16 mouse cellular contexts compared by ENCODE assay signal in the genomic region with DNA sequence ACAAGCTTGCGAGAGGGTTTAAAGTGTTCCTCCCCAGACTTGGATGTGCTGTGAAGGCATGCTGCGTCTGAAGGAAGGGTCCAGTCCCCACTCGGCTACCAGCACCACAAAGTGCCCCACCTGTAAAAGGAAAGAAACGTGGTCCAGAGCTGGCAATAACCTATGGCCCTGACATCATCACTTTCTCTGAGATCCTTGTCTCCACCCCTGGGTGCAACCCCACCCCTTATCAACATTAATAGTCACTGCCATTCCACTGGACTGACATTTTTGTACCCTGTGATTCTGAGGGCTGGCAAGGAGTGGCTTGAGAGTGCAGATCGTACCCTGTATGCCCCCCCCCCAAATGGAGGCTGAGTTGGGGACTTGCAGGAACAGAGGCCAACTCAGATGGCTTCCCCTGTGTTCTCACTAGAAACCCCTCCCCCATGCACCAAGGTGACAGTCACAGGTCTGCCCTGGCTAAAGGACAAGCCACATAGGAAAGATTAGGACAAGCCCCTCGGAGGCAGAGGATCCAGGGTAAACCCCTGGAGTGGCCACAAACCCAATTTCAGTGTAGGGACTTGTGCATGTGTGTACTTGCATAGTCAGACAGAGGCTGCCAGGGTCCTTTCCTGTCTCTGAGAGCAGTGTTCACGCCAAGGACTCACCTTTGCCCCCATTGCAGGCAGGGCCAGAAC. TPM values are rescaled to one million over a fixed set of nuclear protein-coding genes. Genes with fewer than 3 reads are reported as not detected.
DNase-seq lines count a peak whose midpoint lies in the region; ATAC-seq and TF ChIP-seq lines count a peak whose summit lies in the region.
"Had no signal": no experiment of that assay in that cellular context is flagged by ENCODE, and none has a peak within 500 bp of the region (broad histone marks: within the 10 kb centered on the region; RNA-seq: fewer than 3 reads in every experiment).

No protein-coding gene starts in this region.

- no peak overlapping the region for H3K4me2 ChIP-seq in hindbrain, embryonic 13.5 days
- H3K4me2 ChIP-seq in hindbrain, postnatal 0 days (ENCODE audit: low read depth, low read length) = no peak overlapping the region
- peak overlapping the region; percentile 29; the same call in 1 of the 2 replicates for H3K4me2 ChIP-seq in limb, embryonic 14.5 days (replicated peaks; ENCODE audit: low read depth, low read length, severe bottlenecking)
- H3K4me2 ChIP-seq: hindbrain, embryonic 14.5 days had no signal

- no peak overlapping the region for H3K4me3 ChIP-seq in hindbrain, embryonic 13.5 days
- H3K4me3 ChIP-seq in hindbrain, postnatal 0 days (ENCODE audit: low read length) = no peak overlapping the region
- peak overlapping the region; percentile 10 for H3K4me3 ChIP-seq in ES-Bruce4 (ENCODE audit: low read depth, low read length)
- H3K4me3 ChIP-seq in limb, embryonic 14.5 days (replicated peaks; ENCODE audit: low read length) = 0 out of 2 replicates have a peak overlapping the region, but pooled peaks have one; percentile 2
- H3K4me3 ChIP-seq: megakaryocyte, embryonic 14.5 days had no signal

- H3K9me3 ChIP-seq in hindbrain, embryonic 13.5 days = no peaks in the 10 kb centered on the region
- H3K9me3 ChIP-seq in hindbrain, postnatal 0 days (ENCODE audit: low read length) = no peaks in the 10 kb centered on the region
- no peaks in the 10 kb centered on the region for H3K9me3 ChIP-seq in ES-Bruce4 (replicated peaks; ENCODE audit: control insufficient read depth, insufficient read depth, low read length, poor library complexity, severe bottlenecking)
- H3K9me3 ChIP-seq in limb, embryonic 14.5 days (ENCODE audit: control insufficient read depth, low read length) = no peaks in the 10 kb centered on the region
- H3K9me3 ChIP-seq: megakaryocyte, embryonic 14.5 days had no signal

- no peak for TF ChIP-seq POLR2A in ES-Bruce4 (IDR thresholded peaks at IDR 0.05; ENCODE audit: insufficient read depth, low read length)
- TF ChIP-seq POLR2A in limb, embryonic 14.5 days (IDR thresholded peaks at IDR 0.05; ENCODE audit: borderline replicate concordance, extremely low read depth, insufficient read depth, insufficient read length) = no peak

- no peak for TF ChIP-seq CTCF in hindbrain, postnatal 0 days (IDR thresholded peaks at IDR 0.05; ENCODE audit: low read depth)
- TF ChIP-seq CTCF in ES-Bruce4 (IDR thresholded peaks at IDR 0.05; ENCODE audit: low read depth, low read length) = no peak

- peak overlapping the region; percentile 29; the same call in 1 of the 2 replicates for H3K9ac ChIP-seq in hindbrain, embryonic 13.5 days
- no peak overlapping the region for H3K9ac ChIP-seq in hindbrain, postnatal 0 days (replicated peaks; ENCODE audit: low read length)
- H3K9ac ChIP-seq in ES-Bruce4 (ENCODE audit: low read depth, poor library complexity, severe bottlenecking) = 0 out of 2 replicates have a peak overlapping the region, but pooled peaks have one; percentile 1
- no peak overlapping the region for H3K9ac ChIP-seq in limb, embryonic 14.5 days (ENCODE audit: low read depth, low read length, severe bottlenecking)
- H3K9ac ChIP-seq: hindbrain, embryonic 14.5 days; liver, embryonic 14.5 days had no signal

- H3K27me3 ChIP-seq in hindbrain, embryonic 13.5 days = no peaks in the 10 kb centered on the region
- no peaks in the 10 kb centered on the region for H3K27me3 ChIP-seq in hindbrain, postnatal 0 days (ENCODE audit: insufficient read depth, low read length)
- H3K27me3 ChIP-seq in ES-Bruce4 (ENCODE audit: control insufficient read depth, insufficient read depth, low read length, poor library complexity, severe bottlenecking) = no peaks in the 10 kb centered on the region
- H3K27me3 ChIP-seq in limb, embryonic 14.5 days (ENCODE audit: control insufficient read depth, insufficient read depth, low read length) = no peaks in the 10 kb centered on the region

- peak; percentile 33 for DNase-seq in adrenal gland, adult 2 months
- no peak for DNase-seq in adrenal gland, postnatal 4 days (ENCODE audit: low spot score in 2 of 2)
- no peak for DNase-seq in hindbrain, postnatal 0 days (ENCODE audit: low spot score)
- DNase-seq in limb, embryonic 14.5 days (ENCODE audit: low spot score) = no peak
- no peak for DNase-seq in right cerebral cortex, adult 18-20 months
- DNase-seq: adrenal gland, adult 8-10 months; cerebellum, adult 11 months; layer of hippocampus, adult 9-11 months; thymus, postnatal 25 days had no signal

- ATAC-seq in hindbrain, embryonic 13.5 days (ENCODE audit: low FRiP score) = no peak
- ATAC-seq in hindbrain, postnatal 0 days = no peak
- no peak; the same call in 1 of the 2 replicates for ATAC-seq in limb, embryonic 14.5 days (ENCODE audit: low FRiP score, low read depth)
- ATAC-seq in monocyte, adult 5-6 weeks (replicated peaks; ENCODE audit: insufficient number of reproducible peaks, low FRiP score, low TSS enrichment, poor library complexity, severe bottlenecking) = no peak

- 67% methylated on average over 7 of the region's 7 CpGs for WGBS in hindbrain, embryonic 13.5 days
- WGBS in hindbrain, postnatal 0 days = 63% methylated on average over 7 of the region's 7 CpGs
- 54% methylated on average over 7 of the region's 7 CpGs for whole genome bisulfite sequencing in limb, embryonic 14.5 days

- H3K36me3 ChIP-seq in hindbrain, embryonic 13.5 days = peaks cover 11% of the 10 kb centered on the region; the same call in 1 of the 2 replicates
- H3K36me3 ChIP-seq in hindbrain, postnatal 0 days (ENCODE audit: insufficient read depth, low read length) = no peaks in the 10 kb centered on the region
- no peaks in the 10 kb centered on the region for H3K36me3 ChIP-seq in ES-Bruce4 (ENCODE audit: control insufficient read depth, insufficient read depth, low read length, poor library complexity, severe bottlenecking)
- H3K36me3 ChIP-seq in limb, embryonic 14.5 days (ENCODE audit: control insufficient read depth, insufficient read depth, low read length) = no peaks in the 10 kb centered on the region

- TF ChIP-seq EP300 in ES-Bruce4 (IDR thresholded peaks at IDR 0.05; ENCODE audit: insufficient read depth, low read depth, low read length) = no peak

- H3K4me1 ChIP-seq in hindbrain, embryonic 13.5 days (replicated peaks) = peaks cover 19% of the 10 kb centered on the region
- H3K4me1 ChIP-seq in hindbrain, postnatal 0 days (ENCODE audit: insufficient read depth, low read length) = peaks cover 4% of the 10 kb centered on the region; the same call in 1 of the 2 replicates
- no peaks in the 10 kb centered on the region for H3K4me1 ChIP-seq in ES-Bruce4 (ENCODE audit: control insufficient read depth, insufficient read depth, low read length)
- peaks cover 27% of the 10 kb centered on the region for H3K4me1 ChIP-seq in limb, embryonic 14.5 days (ENCODE audit: control insufficient read depth, insufficient read depth, low read length)

- no peak overlapping the region for H3K27ac ChIP-seq in hindbrain, embryonic 13.5 days
- no peak overlapping the region for H3K27ac ChIP-seq in hindbrain, postnatal 0 days
- H3K27ac ChIP-seq in ES-Bruce4 (ENCODE audit: insufficient read depth, low read length) = no peak overlapping the region
- no peak overlapping the region for H3K27ac ChIP-seq in limb, embryonic 14.5 days (replicated peaks; ENCODE audit: low read depth, low read length)
- H3K27ac ChIP-seq: hindbrain, embryonic 14.5 days; liver, embryonic 14.5 days had no signal

RNA-seq across cellular contexts. Expression of a gene that starts 9.5 kb away (rescaled TPM):
- total RNA-seq in adrenal gland, adult 2 months (2021) = 10 to 100 TPM; 29.3 to 48.2 TPM
- 116 and 153 TPM in 2 replicates for polyA plus RNA-seq in adrenal gland, adult 2 months (2012; rRNA removed)
- 10 to 100 TPM; 18.8 to 21.1 TPM for total RNA-seq in adrenal gland, postnatal 4 days (2021)
- polyA plus RNA-seq in hindbrain, embryonic 13.5 days (2015; fragmentation: Nextera tagmentation; extraction: Ambion mirVana) = 15.0 and 15.8 TPM in 2 replicates
- total RNA-seq in hindbrain, postnatal 0 days (2014; rRNA removed) = 99.6 and 100 TPM in 2 replicates
- polyA plus RNA-seq in hindbrain, postnatal 0 days (2015; fragmentation: Nextera tagmentation; extraction: Ambion mirVana) = 74.1 and 87.9 TPM in 2 replicates
- 3.2 and 3.4 TPM in 2 replicates for polyA plus RNA-seq in ES-Bruce4 (2011; ENCODE audit: insufficient read depth, insufficient read length, low read depth, missing spikeins)
- 8.7 and 10.5 TPM in 2 replicates for polyA plus RNA-seq in limb, embryonic 14.5 days (2012; rRNA removed)
- 8.3 and 8.6 TPM in 2 replicates for polyA plus RNA-seq in limb, embryonic 14.5 days (2014; fragmentation: Nextera tagmentation; extraction: Ambion mirVana)
- total RNA-seq in monocyte, adult 5-6 weeks (2017) = not detected in 3 replicates

RNA-seq across cellular contexts. Expression of a gene that starts 29.0 kb away (rescaled TPM):
- total RNA-seq in adrenal gland, adult 2 months (2021) = 1 to 10 TPM in 1 of 2 experiments, not detected in 1; 1.7 TPM
- 0.36 TPM in 1 of 2 replicates, not detected in the other for polyA plus RNA-seq in adrenal gland, adult 2 months (2012; rRNA removed)
- total RNA-seq in adrenal gland, postnatal 4 days (2021) = under 1 TPM; 0.87 to 0.90 TPM
- polyA plus RNA-seq in hindbrain, embryonic 13.5 days (2015; fragmentation: Nextera tagmentation; extraction: Ambion mirVana) = 0.43 TPM in 1 of 2 replicates, not detected in the other
- total RNA-seq in hindbrain, postnatal 0 days (2014; rRNA removed) = not detected in 2 replicates
- polyA plus RNA-seq in hindbrain, postnatal 0 days (2015; fragmentation: Nextera tagmentation; extraction: Ambion mirVana) = 2.7 and 4.8 TPM in 2 replicates
- not detected in 2 replicates for polyA plus RNA-seq in ES-Bruce4 (2011; ENCODE audit: insufficient read depth, insufficient read length, low read depth, missing spikeins)
- polyA plus RNA-seq in limb, embryonic 14.5 days (2012; rRNA removed) = 0.45 TPM in 1 of 2 replicates, not detected in the other
- 0.67 TPM in 1 of 2 replicates, not detected in the other for polyA plus RNA-seq in limb, embryonic 14.5 days (2014; fragmentation: Nextera tagmentation; extraction: Ambion mirVana)
- not detected in 3 replicates for total RNA-seq in monocyte, adult 5-6 weeks (2017)
- polyA plus RNA-seq: embryonic facial prominence, embryonic 11.5 days had no signal

RNA-seq across cellular contexts. Expression of a gene that starts 35.9 kb away (rescaled TPM):
- not detected for total RNA-seq in adrenal gland, adult 2 months (2021)
- polyA plus RNA-seq in adrenal gland, adult 2 months (2012; rRNA removed) = 0.44 and 0.55 TPM in 2 replicates
- total RNA-seq in adrenal gland, postnatal 4 days (2021) = under 1 TPM; 0.25 to 0.31 TPM
- not detected in 2 replicates for polyA plus RNA-seq in hindbrain, embryonic 13.5 days (2015; fragmentation: Nextera tagmentation; extraction: Ambion mirVana)
- 0.05 TPM in 1 of 2 replicates, not detected in the other for total RNA-seq in hindbrain, postnatal 0 days (2014; rRNA removed)
- 0.10 and 0.13 TPM in 2 replicates for polyA plus RNA-seq in hindbrain, postnatal 0 days (2015; fragmentation: Nextera tagmentation; extraction: Ambion mirVana)
- not detected in 2 replicates for polyA plus RNA-seq in ES-Bruce4 (2011; ENCODE audit: insufficient read depth, insufficient read length, low read depth, missing spikeins)
- polyA plus RNA-seq in limb, embryonic 14.5 days (2012; rRNA removed) = not detected in 2 replicates
- 0.14 TPM in 1 of 2 replicates, not detected in the other for polyA plus RNA-seq in limb, embryonic 14.5 days (2014; fragmentation: Nextera tagmentation; extraction: Ambion mirVana)
- total RNA-seq in monocyte, adult 5-6 weeks (2017) = 0.11 to 0.87 TPM (median 0.57 TPM) in 3 replicates
- polyA plus RNA-seq: embryonic facial prominence, embryonic 11.5 days; hindbrain, embryonic 14.5 days had no signal

RNA-seq across cellular contexts. Expression of a gene that starts 56.8 kb away (rescaled TPM):
- 100 to 1,000 TPM; 186 to 208 TPM for total RNA-seq in adrenal gland, adult 2 months (2021)
- 538 and 543 TPM in 2 replicates for polyA plus RNA-seq in adrenal gland, adult 2 months (2012; rRNA removed)
- 100 to 1,000 TPM; 128 to 144 TPM for total RNA-seq in adrenal gland, postnatal 4 days (2021)
- 55.4 and 59.1 TPM in 2 replicates for polyA plus RNA-seq in hindbrain, embryonic 13.5 days (2015; fragmentation: Nextera tagmentation; extraction: Ambion mirVana)
- total RNA-seq in hindbrain, postnatal 0 days (2014; rRNA removed) = 109 and 133 TPM in 2 replicates
- polyA plus RNA-seq in hindbrain, postnatal 0 days (2015; fragmentation: Nextera tagmentation; extraction: Ambion mirVana) = 54.7 and 59.2 TPM in 2 replicates
- 36.0 and 47.5 TPM in 2 replicates for polyA plus RNA-seq in ES-Bruce4 (2011; ENCODE audit: insufficient read depth, insufficient read length, low read depth, missing spikeins)
- polyA plus RNA-seq in limb, embryonic 14.5 days (2012; rRNA removed) = 84.5 and 88.1 TPM in 2 replicates
- 72.4 and 86.0 TPM in 2 replicates for polyA plus RNA-seq in limb, embryonic 14.5 days (2014; fragmentation: Nextera tagmentation; extraction: Ambion mirVana)
- total RNA-seq in monocyte, adult 5-6 weeks (2017) = 23.0 to 27.5 TPM (median 25.1 TPM) in 3 replicates

RNA-seq across cellular contexts. Expression of a gene that starts 56.9 kb away (rescaled TPM):
- 100 to 1,000 TPM in 1 of 2 experiments, 10 to 100 TPM in 1; 81.5 to 123 TPM for total RNA-seq in adrenal gland, adult 2 months (2021)
- 118 and 146 TPM in 2 replicates for polyA plus RNA-seq in adrenal gland, adult 2 months (2012; rRNA removed)
- 10 to 100 TPM; 84.1 to 89.3 TPM for total RNA-seq in adrenal gland, postnatal 4 days (2021)
- 197 and 202 TPM in 2 replicates for polyA plus RNA-seq in hindbrain, embryonic 13.5 days (2015; fragmentation: Nextera tagmentation; extraction: Ambion mirVana)
- 62.5 and 72.6 TPM in 2 replicates for total RNA-seq in hindbrain, postnatal 0 days (2014; rRNA removed)
- 139 and 144 TPM in 2 replicates for polyA plus RNA-seq in hindbrain, postnatal 0 days (2015; fragmentation: Nextera tagmentation; extraction: Ambion mirVana)
- 65.2 and 75.8 TPM in 2 replicates for polyA plus RNA-seq in ES-Bruce4 (2011; ENCODE audit: insufficient read depth, insufficient read length, low read depth, missing spikeins)
- polyA plus RNA-seq in limb, embryonic 14.5 days (2012; rRNA removed) = 55.0 and 55.2 TPM in 2 replicates
- polyA plus RNA-seq in limb, embryonic 14.5 days (2014; fragmentation: Nextera tagmentation; extraction: Ambion mirVana) = 83.6 and 84.3 TPM in 2 replicates
- total RNA-seq in monocyte, adult 5-6 weeks (2017) = 17.0 to 23.7 TPM (median 17.3 TPM) in 3 replicates

Comparison
In these comparisons a context has a peak if more than half of its experiments do, and no peak if none do; other contexts are left out.
1. H3K9ac ChIP-seq: peak in hindbrain, embryonic 13.5 days (single experiment) and ES-Bruce4 (single experiment); none in hindbrain, postnatal 0 days (single experiment) and limb, embryonic 14.5 days (single experiment).
2. H3K4me3 ChIP-seq: peak in ES-Bruce4 (single experiment) and limb, embryonic 14.5 days (single experiment); none in hindbrain, embryonic 13.5 days (single experiment) and hindbrain, postnatal 0 days (single experiment).